Mouse (Mus musculus) G1E (cell line): ENCODE results near the gene Prr29. TPM values are rescaled to one million over a fixed set of nuclear protein-coding genes. Genes with fewer than 3 reads are reported as not detected.
"Not testable (repeated sequence)": the region's sequence is repeated elsewhere in the genome, so short reads cannot be mapped to it uniquely, and the experiment has no call there.

Source experiments
- ATAC-seq: 2 replicates; pipeline ENCODE4 v1.8.0; 2016; ENCODE audit warnings: mild to moderate bottlenecking; ENCODE audit not compliant: insufficient number of reproducible peaks, poor library complexity, low FRiP score, severe bottlenecking; ENCODE audit errors: extremely low read depth
- DNase-seq: peaks from one replicate; pipeline ENCODE4 v3.0.0; 2012; ENCODE audit warnings: low spot score
- H3K27me3 ChIP-seq: 2 replicates; pipeline ENCODE4 v1.6.1; 2012; ENCODE audit warnings: mild to moderate bottlenecking, low read length, inconsistent platforms; ENCODE audit not compliant: insufficient read depth
- H3K36me3 ChIP-seq: replicated peaks from 2 replicates; pipeline ENCODE3; 2012; ENCODE audit warnings: mild to moderate bottlenecking, inconsistent platforms
- H3K4me1 ChIP-seq: 2 replicates; pipeline ENCODE4 v1.6.1; 2012; ENCODE audit warnings: low read depth, low read length, inconsistent platforms, mixed read lengths; ENCODE audit not compliant: insufficient read depth
- H3K4me3 ChIP-seq: 2 replicates; pipeline ENCODE4 v1.5.1; 2012; ENCODE audit warnings: low read depth, mild to moderate bottlenecking, inconsistent platforms, low read length, moderate library complexity, mixed read lengths
- H3K9me3 ChIP-seq: replicated peaks from 2 replicates; pipeline ENCODE4 v1.6.1; 2012; ENCODE audit warnings: inconsistent platforms
- CTCF ChIP-seq: IDR thresholded peaks from 2 replicates; pipeline ENCODE4 v1.5.1; 2012; ENCODE audit warnings: low read depth, low read length, inconsistent platforms, mixed read lengths
- GATA1 ChIP-seq: IDR thresholded peaks from 2 replicates; pipeline ENCODE4 v1.6.1; 2012; ENCODE audit warnings: borderline replicate concordance, low read length, inconsistent platforms, mixed read lengths
- GATA2 ChIP-seq: IDR thresholded peaks from 2 replicates; pipeline ENCODE4 v1.6.1; 2012; ENCODE audit warnings: low read depth, low read length, inconsistent platforms, borderline replicate concordance
- POLR2AphosphoS5 ChIP-seq: IDR thresholded peaks from 2 replicates; pipeline ENCODE4 v1.6.1; 2012; ENCODE audit warnings: low read depth, low read length, inconsistent platforms; ENCODE audit not compliant: insufficient replicate concordance
- TAL1 ChIP-seq: conservative IDR thresholded peaks from 2 replicates; pipeline ENCODE4 v1.6.1; 2012; ENCODE audit warnings: low read depth, low read length, inconsistent platforms, mixed read lengths
- polyA plus RNA-seq: library from polyadenylated mRNA; stranded (reverse); fragments of >175 nt; gene quantifications from 2 replicates; pipeline ENCODE4 v1.2.3, GENCODE M21; 2012
- total RNA-seq, 2 experiments: library from RNA; stranded (forward) in 1 of 2; stranded (reverse) in 1 of 2; fragments of 200-1000 nt in 1 of 2; fragments of >200 nt in 1 of 2; fragmentation: Nextera tagmentation in 1 of 2; gene quantifications; 2 replicates each; pipeline ENCODE4 v1.2.3; 2014 to 2017

Prr29 gene
- total and polyA plus RNA-seq, 3 experiments, result 0.07 to 0.16 TPM; not detected in 1

DNA sequence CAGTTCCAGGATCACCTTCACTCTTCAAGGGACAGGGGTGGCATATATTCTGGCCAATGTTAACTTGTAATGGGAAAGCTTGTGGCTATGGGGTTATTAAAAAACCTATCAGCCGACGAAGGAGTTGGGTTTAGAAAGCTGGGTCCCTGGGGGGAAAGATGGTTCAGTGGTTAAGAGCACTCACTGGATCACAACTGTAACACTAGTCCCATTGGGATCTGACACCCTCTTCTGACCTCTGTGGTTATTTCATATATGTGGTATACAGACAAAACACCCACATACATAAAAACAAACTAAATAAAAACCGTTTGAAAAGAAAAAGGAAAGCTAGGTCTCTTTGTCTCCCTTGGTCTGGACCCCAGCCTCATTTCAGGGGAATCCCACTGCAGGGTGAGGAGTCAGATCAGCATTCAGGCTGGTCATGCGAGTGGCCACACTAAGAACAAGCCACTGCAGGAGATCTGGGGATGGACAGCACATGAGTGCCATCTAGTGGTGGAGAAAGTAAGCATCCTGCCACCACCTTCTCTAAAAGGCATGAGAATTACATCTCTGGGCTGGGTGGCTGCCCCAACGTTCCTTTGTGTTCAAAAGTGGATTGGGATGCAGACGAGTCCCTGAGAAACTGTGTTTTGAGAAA, 26.4 kb downstream of the Prr29 start:
- H3K27me3 ChIP-seq, result no peaks in the 10 kb centered on the region
- TF ChIP-seq TAL1 (no peak), CTCF (peak; percentile 92)
- peaks cover 33% of the 10 kb centered on the region for H3K36me3 ChIP-seq
- no peaks in the 10 kb centered on the region for H3K9me3 ChIP-seq
- no peak overlapping the region for H3K4me3 ChIP-seq
- peaks cover 23% of the 10 kb centered on the region for H3K4me1 ChIP-seq
- DNase-seq (peak; percentile 65), ATAC-seq (peak; percentile 59; the same call in 1 of the 2 replicates)

DNA sequence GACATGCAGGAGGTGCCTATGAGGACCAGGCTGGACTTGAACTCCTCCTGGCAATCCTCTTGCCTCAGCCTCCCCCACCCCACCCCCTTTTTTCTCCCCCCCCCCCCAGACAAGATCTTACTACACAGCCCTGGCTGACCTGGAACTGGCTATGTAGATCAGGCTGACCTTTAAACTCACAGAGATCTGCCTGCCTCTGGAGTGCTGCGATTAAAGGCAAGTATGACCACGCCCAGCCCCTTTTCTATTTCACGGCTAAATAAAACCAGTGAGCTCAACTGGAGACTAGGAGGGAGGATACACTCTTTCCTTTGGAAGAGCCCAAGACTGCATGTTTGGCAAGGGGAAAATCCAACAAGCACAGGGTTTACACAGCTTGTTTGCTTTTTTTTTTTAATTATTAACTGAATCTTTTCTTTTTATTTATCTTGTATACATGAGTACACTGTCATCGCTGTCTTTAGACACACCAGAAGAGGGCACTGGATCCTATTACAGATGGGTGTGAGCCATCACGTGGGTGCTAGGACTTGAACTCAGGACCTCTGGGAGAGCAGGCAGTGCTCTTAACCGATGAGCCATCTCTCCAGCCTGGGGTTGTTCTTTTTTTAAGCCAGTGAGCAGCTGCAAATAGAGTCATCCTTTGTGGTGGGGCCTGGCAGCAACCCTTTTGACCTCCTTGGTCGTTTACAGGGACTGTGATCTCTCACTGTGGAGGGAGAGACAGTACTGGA, 27.5 kb downstream of the Prr29 start:
- Histone ChIP-seq H3K27me3 (no peaks in the 10 kb centered on the region), H3K4me3 (no peak overlapping the region), H3K4me1 (peaks cover 19% of the 10 kb centered on the region), H3K36me3 (peaks cover 44% of the 10 kb centered on the region), H3K9me3 (no peaks in the 10 kb centered on the region)
- TF ChIP-seq GATA2 (no peak), POLR2AphosphoS5 (no peak), TAL1 (no peak), CTCF (no peak), GATA1 (no peak)
- DNase-seq (no peak), ATAC-seq (no peak)

DNA sequence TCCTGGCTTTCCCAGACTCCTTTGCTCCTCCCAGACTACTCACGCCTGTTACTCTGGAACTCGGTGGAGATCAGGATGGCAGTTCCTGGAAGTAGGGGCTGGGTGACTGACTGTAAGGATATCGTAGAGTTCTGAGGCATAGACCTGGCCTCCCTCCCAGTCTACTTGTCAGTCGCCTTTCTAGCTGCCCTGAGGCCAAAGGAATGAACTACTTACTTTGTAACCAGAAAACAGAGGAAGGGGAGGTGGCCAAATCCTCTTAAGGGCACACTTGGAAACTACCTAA, 28.0 kb downstream of the Prr29 start:
- TF ChIP-seq TAL1 (no peak), GATA2 (no peak), POLR2AphosphoS5 (no peak), CTCF (no peak), GATA1 (no peak)
- DNase-seq (no peak), ATAC-seq (no peak)
- Histone ChIP-seq H3K9me3 (no peaks in the 10 kb centered on the region), H3K4me3 (no peak overlapping the region), H3K27me3 (no peaks in the 10 kb centered on the region), H3K36me3 (peaks cover 49% of the 10 kb centered on the region), H3K4me1 (peaks cover 15% of the 10 kb centered on the region; the same call in 1 of the 2 replicates)

DNA sequence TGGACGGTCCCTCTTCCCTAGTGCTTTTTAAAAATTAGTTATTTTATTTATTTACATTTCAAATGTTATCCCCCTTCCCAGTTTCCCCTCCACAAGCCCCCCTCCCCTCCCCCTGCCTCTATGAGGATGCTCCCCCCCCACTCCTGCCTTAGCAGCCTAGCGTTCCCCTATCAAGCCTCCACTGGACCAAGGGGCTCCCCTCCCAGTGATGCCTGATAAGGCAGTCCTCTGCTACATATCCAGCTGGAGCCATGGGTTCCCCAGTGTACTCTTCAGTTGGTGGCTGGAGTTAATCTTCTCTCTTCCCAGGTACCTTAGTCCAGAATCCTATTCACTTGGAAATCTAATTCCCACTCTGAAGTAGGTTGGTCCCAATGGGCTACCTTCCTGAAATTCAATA, 28.8 kb downstream of the Prr29 start:
- H3K4me3 ChIP-seq, DNase-seq, ATAC-seq, H3K27me3 ChIP-seq, H3K9me3 ChIP-seq: not testable (repeated sequence)
- Histone ChIP-seq H3K4me1 (peaks cover 14% of the 10 kb centered on the region; the same call in 1 of the 2 replicates), H3K36me3 (peaks cover 57% of the 10 kb centered on the region)

DNA sequence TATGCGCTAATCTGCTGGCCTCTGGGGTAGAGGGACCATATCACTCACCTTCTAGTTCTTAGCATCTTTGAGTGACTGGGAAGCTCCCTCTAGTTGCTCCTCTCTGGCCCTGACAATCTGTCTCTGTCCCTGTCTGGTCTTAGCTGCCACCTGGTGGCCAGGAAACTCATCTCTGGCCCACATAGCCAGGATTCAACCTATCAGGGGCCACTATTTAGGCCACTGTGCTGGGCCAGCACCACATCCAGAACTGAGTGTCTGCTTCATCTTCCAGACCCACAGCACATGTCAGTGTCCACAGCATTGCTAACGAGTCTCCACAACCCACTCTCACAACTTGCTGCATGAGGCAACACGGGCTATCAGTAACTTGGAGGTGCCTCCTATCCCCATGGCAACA, 32.4 kb downstream of the Prr29 start:
- Histone ChIP-seq H3K36me3 (peaks cover 92% of the 10 kb centered on the region), H3K27me3 (no peaks in the 10 kb centered on the region), H3K4me1 (peaks cover 8% of the 10 kb centered on the region; the same call in 1 of the 2 replicates), H3K4me3 (no peak overlapping the region), H3K9me3 (no peaks in the 10 kb centered on the region)
- TF ChIP-seq POLR2AphosphoS5 (no peak), CTCF (no peak), GATA1 (no peak), TAL1 (no peak), GATA2 (no peak)
- no peak for DNase-seq
- ATAC-seq, result no peak

DNA sequence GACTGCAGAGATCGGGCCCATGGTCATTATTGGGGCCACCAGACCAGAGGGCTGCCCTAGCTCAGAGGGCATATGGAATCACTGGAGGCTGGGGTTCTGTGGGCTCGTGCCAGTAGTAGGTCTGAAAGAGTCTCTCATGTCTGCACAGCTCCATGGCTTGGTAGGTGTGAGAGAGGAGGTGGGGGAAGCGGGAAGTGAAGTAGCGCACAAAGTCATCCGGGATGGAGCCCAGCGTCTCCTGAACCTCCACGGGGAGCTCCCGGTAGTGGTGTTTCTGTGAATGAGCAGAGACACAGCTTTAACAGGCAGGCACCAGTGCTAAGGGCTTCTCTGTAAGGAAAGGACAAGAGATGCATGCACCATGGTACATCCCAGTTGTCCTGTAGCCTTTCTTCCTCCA, 33.2 kb downstream of the Prr29 start:
- peaks cover 94% of the 10 kb centered on the region for H3K36me3 ChIP-seq
- no peaks in the 10 kb centered on the region for H3K27me3 ChIP-seq
- TF ChIP-seq TAL1 (no peak), POLR2AphosphoS5 (no peak), CTCF (no peak), GATA1 (no peak), GATA2 (no peak)
- no peaks in the 10 kb centered on the region for H3K9me3 ChIP-seq
- H3K4me1 ChIP-seq, result peaks cover 2% of the 10 kb centered on the region; the same call in 1 of the 2 replicates
- no peak for ATAC-seq
- no peak for DNase-seq
- H3K4me3 ChIP-seq, result no peak overlapping the region

DNA sequence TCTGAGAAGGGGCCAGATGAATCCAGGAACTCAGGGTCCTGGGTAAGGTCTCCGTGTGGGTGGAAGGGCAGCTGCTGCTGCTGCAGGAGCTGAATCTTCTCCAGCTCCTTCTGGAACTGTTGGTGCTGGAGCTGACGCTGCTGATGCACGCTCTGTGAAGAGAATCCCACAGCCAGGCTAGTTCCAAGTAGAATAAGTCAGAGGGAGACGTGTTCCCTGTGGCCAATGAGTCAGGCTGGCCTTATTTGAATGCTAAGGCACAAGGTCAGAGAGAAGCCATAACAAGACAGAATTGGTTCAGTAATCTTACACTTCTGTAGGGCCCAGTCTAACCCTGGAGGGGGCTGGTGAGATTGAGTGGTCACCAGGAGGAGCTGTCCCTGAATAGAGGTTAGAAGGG, 44.7 kb downstream of the Prr29 start:
- DNase-seq (no peak), ATAC-seq (no peak)
- TF ChIP-seq GATA2, result no peak
- no peak for TF ChIP-seq POLR2AphosphoS5
- TF ChIP-seq TAL1, result no peak
- no peak for TF ChIP-seq GATA1
- no peak for TF ChIP-seq CTCF
- Histone ChIP-seq H3K4me1 (peaks cover 25% of the 10 kb centered on the region), H3K9me3 (no peaks in the 10 kb centered on the region), H3K36me3 (peaks cover 91% of the 10 kb centered on the region), H3K4me3 (no peak overlapping the region), H3K27me3 (no peaks in the 10 kb centered on the region)
